Mouse (Mus musculus) ovary, postnatal 36 days (tissue): ENCODE results near the gene 2300002M23Rik.

Experiments
- DNase-seq: peaks from one replicate; pipeline ENCODE4 v3.0.0; 2022; ENCODE audit warnings: low spot score, mixed read lengths

The 2300002M23Rik gene

GRCm38 (mm10) chr17:35556812-35557211 lies 10.4 kb upstream of the 2300002M23Rik start:
- DNase-seq, result peak; percentile 38

- DNase-seq, result peak; percentile 7
Observed at GRCm38 (mm10) chr17:35557351-35557750, 9.9 kb upstream of the 2300002M23Rik start.

- peak; percentile 1 for DNase-seq
Observed at GRCm38 (mm10) chr17:35558216-35558615, 9.0 kb upstream of the 2300002M23Rik start.

- no peak for DNase-seq
Observed at GRCm38 (mm10) chr17:35567767-35568166, 517 bp downstream of the 2300002M23Rik start.

- peak; percentile 2 for DNase-seq
Observed at GRCm38 (mm10) chr17:35569091-35569944, 2.1 kb downstream of the 2300002M23Rik start.

GRCm38 (mm10) chr17:35570836-35571235 lies 3.6 kb downstream of the 2300002M23Rik start:
- DNase-seq, result no peak

GRCm38 (mm10) chr17:35571477-35571876 lies 4.2 kb downstream of the 2300002M23Rik start:
- DNase-seq, result no peak

- DNase-seq, result peak; percentile 63
Observed at GRCm38 (mm10) chr17:35578211-35578610, 11.0 kb downstream of the 2300002M23Rik start.

GRCm38 (mm10) chr17:35582900-35583299 lies 15.7 kb downstream of the 2300002M23Rik start:
- no peak for DNase-seq

GRCm38 (mm10) chr17:35584330-35584937 lies 17.2 kb downstream of the 2300002M23Rik start:
- DNase-seq, result peak; percentile 72

GRCm38 (mm10) chr17:35587291-35587690 lies 20.0 kb downstream of the 2300002M23Rik start:
- DNase-seq, result no peak

GRCm38 (mm10) chr17:35588387-35588786 lies 21.1 kb downstream of the 2300002M23Rik start:
- no peak for DNase-seq

GRCm38 (mm10) chr17:35590410-35591218 lies 23.4 kb downstream of the 2300002M23Rik start:
- DNase-seq, result peak; percentile 67

- no peak for DNase-seq
Observed at GRCm38 (mm10) chr17:35591219-35591578, 23.9 kb downstream of the 2300002M23Rik start.

- DNase-seq, result no peak
Observed at GRCm38 (mm10) chr17:35591731-35592130, 24.5 kb downstream of the 2300002M23Rik start.

GRCm38 (mm10) chr17:35592131-35592530 lies 24.9 kb downstream of the 2300002M23Rik start:
- DNase-seq, result no peak

- DNase-seq, result no peak
Observed at GRCm38 (mm10) chr17:35593786-35594185, 26.5 kb downstream of the 2300002M23Rik start.

- DNase-seq, result no peak
Observed at GRCm38 (mm10) chr17:35594456-35594855, 27.2 kb downstream of the 2300002M23Rik start.

GRCm38 (mm10) chr17:35597399-35597798 lies 30.1 kb downstream of the 2300002M23Rik start:
- no peak for DNase-seq

- DNase-seq, result no peak
Observed at GRCm38 (mm10) chr17:35601249-35601648, 34.0 kb downstream of the 2300002M23Rik start, which contains the start of gene Sfta2. Sfta2 (plus strand) TSS chr17:35601549.

GRCm38 (mm10) chr17:35601736-35602354 lies 34.6 kb downstream of the 2300002M23Rik start:
- DNase-seq, result no peak

- DNase-seq, result no peak
Observed at GRCm38 (mm10) chr17:35617127-35617526, 49.9 kb downstream of the 2300002M23Rik start.
